Mouse (Mus musculus): ENCODE measurements at regions not wholly inside any gene's neighbourhood (a gene's known extent, or its start where the extent isn't known, plus 50 kb on each side); places are given as distances from the start of the nearest gene placed in this dataset.

DNA sequence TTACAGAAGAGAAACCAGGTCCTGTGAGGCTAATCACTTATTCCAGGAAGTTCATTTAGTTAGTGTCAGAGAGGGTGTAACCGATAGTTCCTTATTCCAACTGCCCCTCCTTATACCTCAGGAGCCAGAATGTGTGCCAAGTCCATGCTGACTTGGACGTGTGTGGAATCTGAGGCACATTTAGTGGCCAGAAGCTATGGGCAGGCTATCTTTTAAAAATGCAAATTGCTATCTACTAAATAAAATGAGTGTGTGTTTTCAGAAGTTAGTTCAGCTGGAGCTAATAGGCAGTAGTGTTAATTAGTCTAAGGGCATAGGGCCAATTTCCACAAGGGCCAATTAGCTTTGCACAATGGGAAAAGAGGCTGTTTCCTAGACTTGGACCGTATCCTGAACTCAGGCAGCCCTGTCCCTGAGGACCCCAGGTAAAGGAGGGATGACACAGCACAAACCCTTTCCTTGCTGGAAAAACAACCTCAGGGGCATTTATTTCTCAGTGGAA is 168.5 kb downstream of the Icos start:
- Histone ChIP-seq H3K9ac (ENCODE audit: low read depth, low read length) (no peak overlapping the region), H3K4me3 (no peak overlapping the region), H3K27me3 (ENCODE audit: control insufficient read depth, insufficient read depth, low read length) (no peaks in the 10 kb centered on the region), H3K27ac (peak overlapping the region; percentile 33), H3K36me3 (ENCODE audit: control insufficient read depth, insufficient read depth, low read length) (peaks cover 7% of the 10 kb centered on the region; the same call in 1 of the 2 replicates), H3K79me2 (replicated peaks; ENCODE audit: control insufficient read depth, insufficient read depth, low read length) (no peaks in the 10 kb centered on the region), H3K4me1 (ENCODE audit: control insufficient read depth, insufficient read depth, low read length) (peaks cover 18% of the 10 kb centered on the region)
- DNase-seq: peak in 1 of 2 experiments; percentile 29
- intact Hi-C loops (cut with DNase I): loop anchor here (5.0 to 10.0 kb wide), 3 partner anchors 151 to 1259 kb away; partner anchors contain the start of gene Pard3b
- TF ChIP-seq EP300 (IDR thresholded peaks at IDR 0.05; ENCODE audit: insufficient read depth, low read depth, low read length) (0 out of 2 replicates have a peak, but pooled peaks have one; percentile 10), POLR2A (IDR thresholded peaks at IDR 0.05; ENCODE audit: insufficient read depth, low read depth, low read length) (no peak), CTCF (IDR thresholded peaks at IDR 0.05) (no peak)
- WGBS: 35% methylated on average over 3 of the region's 3 CpGs

DNA sequence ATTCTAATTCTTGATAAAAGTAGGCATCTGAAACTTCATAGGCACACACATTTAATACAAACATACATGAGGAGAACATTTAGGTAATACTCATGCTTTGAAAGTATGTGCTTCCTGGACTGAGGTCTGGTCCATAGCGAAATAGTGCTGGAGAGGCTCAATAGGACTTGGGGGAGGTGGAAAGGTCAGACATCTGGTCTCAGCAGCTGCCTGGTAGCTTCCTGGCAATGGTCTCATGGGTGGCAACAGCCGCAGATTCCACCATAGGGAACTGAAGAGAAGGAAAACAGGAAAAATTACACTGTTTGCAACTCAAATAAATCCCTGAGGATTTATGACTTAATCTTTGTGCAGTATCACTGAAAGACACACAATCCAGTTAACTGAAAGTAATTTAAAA is 174.0 kb downstream of the Icos start:
- 37% methylated on average over 2 of the region's 2 CpGs for WGBS

DNA sequence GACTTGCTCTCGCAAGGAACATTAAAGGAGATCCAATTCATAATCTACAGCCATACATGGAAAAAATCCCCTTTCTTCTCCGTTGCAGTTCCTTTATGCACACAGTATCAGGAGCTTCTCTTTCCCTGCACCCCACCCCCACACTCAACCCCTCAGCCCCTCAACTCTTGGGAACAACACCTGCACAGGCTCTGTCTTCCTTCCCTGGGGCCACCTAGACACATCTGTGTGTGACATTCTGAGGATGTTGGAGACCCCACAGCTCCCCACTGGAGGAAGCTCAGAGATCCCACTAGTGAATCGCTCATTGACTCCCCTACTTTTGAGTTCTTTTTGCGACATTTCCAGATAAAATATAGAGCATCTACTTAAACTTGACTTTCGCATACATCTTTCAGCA is 174.4 kb downstream of the Icos start:
- WGBS: 74% methylated on average over 5 of the region's 5 CpGs
- intact Hi-C loops (cut with DNase I): no loop called here
- DNase-seq: no peak
- no peaks in the 10 kb centered on the region for H3K79me2 ChIP-seq (replicated peaks; ENCODE audit: control insufficient read depth, insufficient read depth, low read length)
- no peaks in the 10 kb centered on the region for H3K36me3 ChIP-seq (ENCODE audit: control insufficient read depth, insufficient read depth, low read length)
- no peak overlapping the region for H3K4me3 ChIP-seq
- no peaks in the 10 kb centered on the region; the same call in 1 of the 2 replicates for H3K4me1 ChIP-seq (ENCODE audit: control insufficient read depth, insufficient read depth, low read length)
- TF ChIP-seq CTCF (IDR thresholded peaks at IDR 0.05): no peak
- no peak for TF ChIP-seq POLR2A (IDR thresholded peaks at IDR 0.05; ENCODE audit: insufficient read depth, low read depth, low read length)
- no peak for TF ChIP-seq EP300 (IDR thresholded peaks at IDR 0.05; ENCODE audit: insufficient read depth, low read depth, low read length)
- H3K27ac ChIP-seq: no peak overlapping the region
- no peaks in the 10 kb centered on the region for H3K27me3 ChIP-seq (ENCODE audit: control insufficient read depth, insufficient read depth, low read length)
- no peak overlapping the region for H3K9ac ChIP-seq (ENCODE audit: low read depth, low read length)

More for the DNA sequence above, 174.0 kb downstream of the Icos start:
- H3K4me1 ChIP-seq (ENCODE audit: control insufficient read depth, insufficient read depth, low read length): peaks cover 2% of the 10 kb centered on the region
- DNase-seq: no peak
- H3K27me3 ChIP-seq (ENCODE audit: control insufficient read depth, insufficient read depth, low read length): no peaks in the 10 kb centered on the region
- TF ChIP-seq POLR2A (IDR thresholded peaks at IDR 0.05; ENCODE audit: insufficient read depth, low read depth, low read length) (no peak), CTCF (IDR thresholded peaks at IDR 0.05) (no peak), EP300 (IDR thresholded peaks at IDR 0.05; ENCODE audit: insufficient read depth, low read depth, low read length) (no peak)
- H3K9ac ChIP-seq (ENCODE audit: low read depth, low read length): no peak overlapping the region
- intact Hi-C loops (cut with DNase I): no loop called here
- H3K27ac ChIP-seq: no peak overlapping the region
- H3K79me2 ChIP-seq (replicated peaks; ENCODE audit: control insufficient read depth, insufficient read depth, low read length): no peaks in the 10 kb centered on the region
- no peaks in the 10 kb centered on the region for H3K36me3 ChIP-seq (ENCODE audit: control insufficient read depth, insufficient read depth, low read length)
- no peak overlapping the region for H3K4me3 ChIP-seq

DNA sequence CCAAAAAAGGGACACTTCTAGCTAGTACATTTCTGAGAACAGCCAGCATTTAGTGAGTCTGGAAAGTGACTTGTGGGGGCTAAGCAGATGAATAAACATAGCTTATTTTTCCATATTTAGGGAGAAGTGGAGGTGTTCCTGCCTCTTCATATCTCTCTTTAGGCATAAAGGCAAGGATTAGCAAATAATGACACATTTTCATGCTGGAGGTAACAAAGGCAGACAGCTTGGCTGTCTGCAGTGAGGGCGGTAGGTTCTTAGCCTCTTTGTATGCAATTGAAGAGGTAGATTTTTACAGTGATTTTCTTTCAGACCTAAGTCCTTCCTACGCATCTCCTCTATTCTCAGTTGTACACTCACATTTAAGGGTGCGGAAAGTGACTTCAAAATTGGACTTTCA is 176.5 kb downstream of the Icos start:
- Histone ChIP-seq H3K4me3 (no peak overlapping the region), H3K4me1 (ENCODE audit: control insufficient read depth, insufficient read depth, low read length) (no peaks in the 10 kb centered on the region; the same call in 1 of the 2 replicates), H3K27ac (no peak overlapping the region), H3K79me2 (replicated peaks; ENCODE audit: control insufficient read depth, insufficient read depth, low read length) (no peaks in the 10 kb centered on the region), H3K27me3 (ENCODE audit: control insufficient read depth, insufficient read depth, low read length) (no peaks in the 10 kb centered on the region), H3K9ac (ENCODE audit: low read depth, low read length) (no peak overlapping the region), H3K36me3 (ENCODE audit: control insufficient read depth, insufficient read depth, low read length) (no peaks in the 10 kb centered on the region)
- TF ChIP-seq POLR2A (IDR thresholded peaks at IDR 0.05; ENCODE audit: insufficient read depth, low read depth, low read length) (no peak), CTCF (IDR thresholded peaks at IDR 0.05) (no peak), EP300 (IDR thresholded peaks at IDR 0.05; ENCODE audit: insufficient read depth, low read depth, low read length) (no peak)
- DNase-seq: no peak
- 98% methylated on average over 3 of the region's 3 CpGs for WGBS
- intact Hi-C loops (cut with DNase I): no loop called here

DNA sequence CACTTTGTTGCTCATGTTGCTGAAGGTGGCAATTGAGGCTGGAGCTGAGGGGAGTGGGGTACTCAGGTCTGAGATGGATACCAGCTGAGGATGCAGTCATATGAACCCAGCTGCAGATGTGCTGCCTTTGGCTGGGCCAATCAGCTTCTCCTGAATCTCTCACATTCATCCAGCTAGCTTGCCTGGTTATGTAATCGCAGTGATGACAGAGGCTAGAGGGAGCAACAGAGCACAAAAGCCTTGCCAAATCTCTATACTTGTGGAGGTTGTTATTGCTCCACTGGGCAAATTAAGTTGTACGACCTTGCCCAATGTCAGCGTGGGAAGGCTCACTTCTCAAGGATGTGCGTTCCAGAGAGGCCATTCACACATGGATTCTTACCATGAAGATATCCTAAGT is 179.5 kb downstream of the Icos start:
- Histone ChIP-seq H3K27me3 (ENCODE audit: control insufficient read depth, insufficient read depth, low read length) (no peaks in the 10 kb centered on the region), H3K4me3 (no peak overlapping the region), H3K9ac (ENCODE audit: low read depth, low read length) (no peak overlapping the region), H3K4me1 (ENCODE audit: control insufficient read depth, insufficient read depth, low read length) (no peaks in the 10 kb centered on the region), H3K79me2 (replicated peaks; ENCODE audit: control insufficient read depth, insufficient read depth, low read length) (no peaks in the 10 kb centered on the region), H3K36me3 (ENCODE audit: control insufficient read depth, insufficient read depth, low read length) (no peaks in the 10 kb centered on the region), H3K27ac (no peak overlapping the region)
- intact Hi-C loops (cut with DNase I): no loop called here
- no peak for TF ChIP-seq POLR2A (IDR thresholded peaks at IDR 0.05; ENCODE audit: insufficient read depth, low read depth, low read length)
- no peak for TF ChIP-seq EP300 (IDR thresholded peaks at IDR 0.05; ENCODE audit: insufficient read depth, low read depth, low read length)
- TF ChIP-seq CTCF (IDR thresholded peaks at IDR 0.05): no peak
- 66% methylated on average over 4 of the region's 4 CpGs for WGBS
- DNase-seq: no peak

DNA sequence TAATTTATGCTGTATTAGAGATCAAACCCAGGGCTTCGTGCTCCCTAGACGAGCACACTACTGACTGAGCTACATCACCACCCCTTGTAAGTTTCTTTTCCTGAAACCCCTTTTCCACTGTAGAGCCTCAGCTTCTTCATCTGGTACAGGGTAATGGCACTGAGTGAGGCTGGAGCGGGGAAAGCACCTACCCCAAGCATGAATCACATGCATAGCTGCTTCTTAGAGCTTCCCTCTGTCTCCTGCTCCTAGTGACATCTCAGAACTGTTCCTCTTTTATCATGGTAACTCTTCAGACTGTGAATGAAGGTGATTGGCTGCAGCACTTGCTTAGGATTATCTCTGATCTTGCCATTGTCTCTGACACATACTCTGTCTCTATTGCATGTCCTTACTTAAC is 182.8 kb downstream of the Icos start:
- Histone ChIP-seq H3K9ac (ENCODE audit: low read depth, low read length) (no peak overlapping the region), H3K27me3 (ENCODE audit: control insufficient read depth, insufficient read depth, low read length) (no peaks in the 10 kb centered on the region), H3K4me1 (ENCODE audit: control insufficient read depth, insufficient read depth, low read length) (no peaks in the 10 kb centered on the region), H3K27ac (no peak overlapping the region), H3K79me2 (replicated peaks; ENCODE audit: control insufficient read depth, insufficient read depth, low read length) (no peaks in the 10 kb centered on the region), H3K36me3 (ENCODE audit: control insufficient read depth, insufficient read depth, low read length) (no peaks in the 10 kb centered on the region), H3K4me3 (no peak overlapping the region)
- intact Hi-C loops (cut with DNase I): no loop called here
- TF ChIP-seq CTCF (IDR thresholded peaks at IDR 0.05) (no peak), EP300 (IDR thresholded peaks at IDR 0.05; ENCODE audit: insufficient read depth, low read depth, low read length) (no peak), POLR2A (IDR thresholded peaks at IDR 0.05; ENCODE audit: insufficient read depth, low read depth, low read length) (no peak)
- no peak for DNase-seq
- 91% methylated on average over 3 of the region's 3 CpGs for WGBS

All from heart, adult 2 months (tissue).